Mouse (Mus musculus) left cerebral cortex, adult 11 months (tissue): Measurements from ENCODE around the gene Plcb3.
"Not testable (repeated sequence)": the region's sequence is repeated elsewhere in the genome, so short reads cannot be mapped to it uniquely, and the experiment has no call there.

Experiments used
- DNase-seq: peaks from one replicate; pipeline ENCODE4 v3.0.0; 2022; ENCODE audit warnings: low spot score

Gene Plcb3

DNA sequence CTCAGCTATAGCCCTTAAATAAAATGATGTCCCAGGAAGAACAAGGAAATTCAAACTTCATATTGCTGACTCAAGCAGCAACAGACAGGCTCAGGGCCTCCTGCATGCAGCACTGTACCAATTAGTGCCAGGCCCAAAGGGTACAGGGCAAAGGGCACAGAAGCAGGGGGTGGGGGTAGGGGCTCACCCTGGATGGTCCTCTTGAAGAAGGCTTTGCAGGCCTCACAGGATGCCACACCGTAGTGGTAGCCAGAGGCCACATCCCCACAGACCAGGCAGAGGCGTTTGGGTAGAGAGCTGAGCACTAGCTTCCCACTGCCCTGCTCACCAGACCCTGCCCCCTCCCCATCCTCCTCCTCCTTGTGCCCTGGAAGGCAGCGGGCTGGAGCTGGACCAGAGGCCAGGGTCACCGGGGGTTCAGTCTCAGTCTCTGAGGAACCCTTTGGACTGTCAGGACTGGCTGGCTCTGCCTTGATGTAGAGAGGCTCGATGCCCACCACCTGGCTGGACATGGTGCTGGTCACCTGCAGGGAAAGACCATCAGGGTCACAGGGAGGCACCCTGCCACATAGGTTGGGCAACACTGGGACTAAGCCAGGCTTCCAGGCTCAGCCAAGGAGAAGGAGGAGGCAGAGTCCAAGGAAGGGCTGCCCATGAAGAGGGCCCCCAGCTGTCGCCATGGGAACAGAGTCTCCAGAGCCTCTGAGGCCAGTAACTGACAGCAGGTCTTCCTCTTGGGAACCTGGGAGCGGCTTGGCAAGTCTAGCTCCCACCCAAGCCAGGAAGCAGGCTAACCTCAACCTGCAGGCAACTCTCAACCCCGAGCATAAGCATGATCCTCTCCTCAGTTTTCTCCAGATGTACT is 56.2 kb downstream of the Plcb3 start:
- no peak for DNase-seq

DNA sequence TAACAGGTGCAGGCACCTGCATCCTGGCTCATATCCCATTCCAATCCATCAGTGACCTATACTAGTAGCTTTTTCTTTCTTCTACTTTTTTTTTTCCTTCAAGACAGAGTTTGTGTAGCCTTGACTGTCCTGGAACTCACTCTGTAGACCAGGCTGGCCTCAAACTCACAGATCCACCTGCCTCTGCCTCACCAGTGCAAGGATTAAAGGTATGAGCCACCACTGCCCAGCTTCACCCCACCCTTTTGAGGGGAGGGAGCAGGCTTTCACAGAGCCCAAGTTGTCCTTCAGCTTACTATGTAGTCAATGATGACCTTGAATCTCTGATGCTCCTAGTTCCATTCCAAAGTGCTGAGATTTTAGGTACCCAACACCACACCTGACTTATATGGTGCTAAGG is 56.8 kb downstream of the Plcb3 start:
- no peak for DNase-seq

DNA sequence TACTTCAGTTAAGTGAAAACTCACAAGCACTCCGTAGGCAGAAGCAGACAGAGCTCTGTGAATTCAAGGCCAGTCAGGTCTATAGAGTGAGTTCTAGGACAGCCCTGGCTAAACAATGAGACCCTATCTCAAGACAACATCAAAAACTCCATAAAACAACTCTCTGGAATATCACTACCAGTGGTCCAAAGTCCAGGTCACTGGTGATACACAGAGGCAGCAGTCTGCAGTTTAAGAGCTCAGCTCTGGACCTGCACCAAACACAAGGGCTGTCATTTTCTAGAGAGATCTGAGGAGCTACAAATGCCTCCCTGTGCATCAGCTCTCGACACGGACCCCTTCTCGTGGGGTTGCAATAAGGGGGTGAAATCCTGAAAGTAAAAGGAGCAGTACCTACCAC is 57.9 kb downstream of the Plcb3 start:
- no peak for DNase-seq

DNA sequence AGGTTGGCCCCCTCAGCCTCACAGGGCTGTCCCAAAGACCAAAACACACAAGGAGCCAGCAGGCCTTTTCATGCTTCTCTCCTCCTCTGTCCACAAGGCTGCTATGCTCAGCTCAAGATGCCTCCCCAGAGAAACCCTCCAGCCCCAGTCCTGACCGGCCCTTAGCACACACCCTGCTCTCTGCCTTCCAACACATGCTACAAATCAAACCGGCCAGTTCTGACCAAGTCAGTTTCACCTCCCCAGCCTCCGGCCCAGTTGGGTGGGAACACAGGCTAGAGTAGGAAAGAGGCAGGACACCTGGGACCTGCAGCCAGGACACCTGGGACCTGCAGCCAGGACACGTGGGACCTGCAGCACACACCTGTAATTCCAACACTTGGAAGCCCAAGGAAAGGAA is 59.8 kb downstream of the Plcb3 start:
- DNase-seq, result no peak

DNA sequence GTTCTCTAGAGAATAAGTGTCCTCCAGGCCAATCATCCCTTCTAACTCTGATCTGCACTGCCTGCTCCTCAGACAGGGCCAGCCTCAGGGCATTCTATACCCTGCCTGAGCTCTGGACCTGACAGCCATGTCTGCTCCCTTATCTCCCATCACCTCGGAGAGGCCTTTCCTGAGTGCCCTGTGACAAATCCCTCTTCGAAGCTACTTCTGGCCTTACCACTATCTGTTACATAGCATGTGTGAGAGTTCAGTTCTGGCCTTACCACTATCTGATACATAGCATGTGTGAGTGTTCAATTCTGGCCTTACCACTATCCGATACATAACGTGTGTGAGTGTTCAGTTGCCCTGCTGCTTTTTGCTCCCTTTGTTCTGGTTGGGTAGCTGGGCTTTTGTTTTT is 61.0 kb downstream of the Plcb3 start:
- DNase-seq, result no peak

DNA sequence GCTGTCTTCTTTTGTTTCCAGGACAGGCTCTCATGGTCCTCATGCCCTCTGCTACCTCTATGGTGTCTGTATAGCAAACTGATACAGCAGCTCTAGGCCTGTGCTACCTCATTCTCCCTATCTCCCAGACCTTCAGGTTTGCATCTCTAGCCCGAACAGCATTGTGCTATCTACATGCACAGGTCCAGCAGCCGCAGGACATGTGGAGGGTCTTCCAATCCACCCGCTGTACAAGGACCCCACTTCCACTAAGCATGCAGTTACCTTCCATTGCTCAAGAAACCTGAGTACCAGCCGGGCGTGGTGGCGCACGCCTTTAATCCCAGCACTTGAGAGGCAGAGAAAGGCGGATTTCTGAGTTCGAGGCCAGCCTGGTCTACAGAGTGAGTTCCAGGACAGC is 61.7 kb downstream of the Plcb3 start:
- no peak for DNase-seq

DNA sequence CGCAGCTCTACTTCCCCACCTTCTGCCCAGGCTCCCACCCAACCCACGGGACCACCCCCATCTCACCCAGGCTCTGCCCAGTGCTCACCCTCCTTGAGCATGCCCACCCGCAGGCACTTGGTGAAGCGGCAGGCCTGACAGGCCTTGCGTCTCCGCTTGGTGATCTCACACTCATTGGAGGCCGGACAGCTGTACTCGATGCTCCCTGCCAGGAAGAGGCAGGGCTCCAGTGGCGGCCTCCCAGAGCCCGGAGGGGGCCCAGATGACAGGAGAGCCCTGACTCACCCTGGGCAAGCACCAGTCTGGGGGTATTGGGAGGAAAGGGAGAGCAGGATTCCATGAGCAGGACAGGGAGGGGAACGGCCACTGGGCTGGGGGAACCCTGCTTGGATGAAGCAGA is 62.3 kb downstream of the Plcb3 start:
- DNase-seq, result no peak

DNA sequence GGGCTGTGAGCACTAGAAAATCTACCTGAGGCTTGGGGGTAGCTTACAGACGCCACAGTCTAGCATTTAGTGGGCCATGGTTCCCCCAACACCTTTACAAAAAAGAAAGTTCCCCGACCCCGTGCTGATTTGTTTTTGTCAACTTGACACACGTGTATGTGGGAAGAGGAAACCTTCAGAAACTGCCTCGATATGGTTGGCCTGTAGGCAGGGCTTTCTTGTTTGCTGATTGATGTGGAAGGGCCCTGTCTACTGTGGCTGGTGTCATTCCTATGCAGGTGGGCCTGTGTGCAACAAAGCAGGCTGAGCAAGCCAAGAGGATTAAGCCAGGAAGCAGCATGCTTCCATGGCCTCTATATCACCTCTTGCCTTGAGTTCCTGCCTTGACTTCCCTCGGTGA is 63.2 kb downstream of the Plcb3 start:
- no peak for DNase-seq

DNA sequence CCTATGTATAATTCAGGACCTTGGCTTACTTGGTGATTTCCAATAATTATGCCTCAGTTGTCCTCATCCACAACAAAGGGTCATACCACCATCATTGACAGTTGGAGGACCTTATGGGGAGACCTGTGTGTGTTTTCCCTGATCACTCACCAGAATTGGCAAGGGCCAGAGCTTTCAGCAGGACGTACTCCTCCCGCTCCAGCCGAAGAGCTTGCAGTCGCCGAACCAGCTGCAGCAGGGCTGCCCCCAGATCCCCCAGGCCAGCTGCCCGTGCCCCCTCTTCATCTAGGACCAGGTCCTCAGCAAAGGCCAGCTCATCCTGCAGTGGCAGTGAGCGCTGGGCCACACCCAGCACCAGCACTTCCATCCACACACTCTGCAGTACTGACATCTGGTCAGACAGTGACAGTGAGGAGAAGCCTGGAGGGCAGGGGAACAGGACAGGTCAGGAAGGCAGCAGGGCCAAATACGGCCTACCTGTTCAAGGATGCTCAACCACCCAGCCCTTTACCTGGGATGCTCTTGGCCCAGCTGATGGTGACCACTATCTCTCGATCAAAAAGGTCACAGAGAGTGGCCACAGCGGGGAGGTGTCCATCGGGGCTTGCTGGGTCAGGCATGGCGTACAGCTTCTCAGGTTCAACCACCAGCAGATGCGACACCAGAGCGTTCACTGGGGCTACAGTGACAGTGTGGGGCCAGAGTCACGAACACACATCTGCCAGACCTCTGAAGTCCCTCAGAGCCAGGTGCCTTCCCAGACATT is 63.9 kb downstream of the Plcb3 start:
- DNase-seq, result no peak

DNA sequence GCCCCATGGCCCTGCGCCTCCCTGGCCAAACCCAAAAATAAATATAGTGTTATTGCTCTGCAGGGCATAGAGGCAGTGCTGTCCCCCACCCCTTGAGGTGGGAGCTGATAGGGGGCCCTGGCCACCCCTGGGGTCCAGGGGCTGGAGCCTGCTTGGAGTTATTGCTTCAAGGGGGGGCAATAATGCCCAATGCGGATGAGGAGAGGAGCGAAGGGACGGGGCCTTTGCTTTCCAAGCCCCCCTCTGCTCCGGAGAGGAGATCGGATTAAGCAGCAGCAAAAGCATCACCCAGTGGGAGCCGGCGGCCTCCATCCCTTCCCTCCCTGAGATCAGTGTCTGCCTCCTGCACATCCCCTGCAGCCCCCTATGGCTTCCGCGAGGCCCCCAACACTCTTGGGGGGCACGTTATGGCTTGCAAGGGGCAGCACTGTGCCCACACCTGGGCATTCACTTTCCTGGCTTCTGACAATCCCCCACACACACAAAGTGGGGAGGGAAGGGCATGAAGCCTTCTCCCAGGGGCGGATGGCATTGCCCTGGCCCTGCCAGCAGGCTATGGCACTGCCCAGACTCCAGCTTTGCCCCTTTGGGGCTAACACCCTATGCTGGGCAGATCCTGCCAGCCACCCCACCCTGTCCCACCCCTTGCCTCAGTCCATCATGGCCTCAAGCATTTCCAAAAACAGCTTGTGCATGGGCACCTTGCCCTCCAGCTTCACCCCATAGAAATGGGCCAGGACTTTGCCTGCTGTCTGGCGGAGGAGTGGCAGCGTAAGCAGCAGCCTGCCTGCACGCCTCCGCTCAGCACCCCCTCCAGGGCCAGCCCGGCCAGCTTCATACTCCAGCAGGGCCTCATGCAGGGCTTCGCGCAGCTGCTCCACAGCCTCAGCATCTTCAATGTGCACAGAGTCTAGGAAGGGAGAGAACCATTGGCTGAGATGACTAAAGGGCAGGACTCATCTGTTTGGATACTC is 64.9 kb downstream of the Plcb3 start:
- DNase-seq, result no peak

DNA sequence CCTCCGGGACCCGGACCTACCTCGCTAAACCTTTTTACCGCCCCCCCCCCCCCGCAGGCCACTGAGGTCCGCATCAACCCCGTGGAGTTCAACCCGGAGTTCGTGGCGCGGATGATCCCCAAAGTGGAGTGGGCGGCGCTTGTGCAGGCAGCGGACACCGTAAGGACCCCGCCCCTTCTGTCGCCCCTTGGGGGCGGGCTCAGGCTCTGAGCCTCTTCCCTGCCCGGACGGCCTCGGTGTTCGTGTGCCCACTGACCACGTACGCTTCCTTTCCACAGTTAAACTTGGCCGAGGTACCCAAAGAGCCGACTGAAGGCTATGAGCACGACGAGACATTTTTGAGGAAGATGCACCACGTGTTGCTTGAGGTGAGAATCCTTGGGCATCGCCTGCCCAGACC is 66.0 kb downstream of the Plcb3 start:
- DNase-seq, result not testable (repeated sequence)

DNA sequence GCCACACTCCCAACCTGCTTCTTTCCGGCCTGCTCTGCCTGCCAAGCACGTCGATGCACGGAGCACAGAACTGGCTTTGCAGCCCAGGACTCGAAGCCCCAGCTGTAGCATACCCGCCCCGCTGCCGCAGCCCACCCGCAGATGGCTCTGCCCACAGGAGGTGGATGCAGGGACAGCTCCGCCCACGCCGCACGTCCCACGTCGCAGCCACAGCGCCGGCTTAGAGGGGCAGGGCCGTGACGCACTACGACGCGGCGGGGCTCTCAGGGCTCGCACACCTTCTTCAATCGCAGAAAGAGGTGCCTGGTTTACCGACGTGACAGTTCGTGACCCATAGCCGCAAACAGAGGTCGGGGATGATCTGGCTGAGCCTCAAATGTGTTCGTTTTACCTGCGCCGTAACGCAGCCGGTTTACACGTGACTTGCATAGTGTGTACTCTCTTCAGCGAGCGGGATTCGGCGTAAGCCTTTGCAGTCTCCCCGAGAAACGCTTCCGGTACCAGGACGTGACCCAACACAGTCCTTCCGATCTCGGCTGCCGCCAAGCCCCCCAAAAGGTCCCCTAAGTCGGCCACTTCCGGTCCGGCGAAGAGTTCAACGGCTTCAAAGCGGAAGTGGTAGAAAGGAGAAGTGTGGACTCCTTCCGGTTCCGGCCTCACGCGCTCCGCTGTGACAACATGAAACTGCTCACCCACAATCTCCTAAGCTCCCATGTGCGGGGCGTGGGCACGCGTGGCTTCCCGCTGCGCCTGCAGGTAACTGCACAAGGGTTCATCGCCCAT is 66.6 kb downstream of the Plcb3 start, which contains the start of the genes Trmt112 and Prdx5:
TSS of gene Trmt112 (plus strand) at position 192 of the 783 bp plus-strand sequence.
TSS of gene Prdx5 (minus strand) at position 600 of the 783 bp plus-strand sequence.
- peak; percentile 88 for DNase-seq

DNA sequence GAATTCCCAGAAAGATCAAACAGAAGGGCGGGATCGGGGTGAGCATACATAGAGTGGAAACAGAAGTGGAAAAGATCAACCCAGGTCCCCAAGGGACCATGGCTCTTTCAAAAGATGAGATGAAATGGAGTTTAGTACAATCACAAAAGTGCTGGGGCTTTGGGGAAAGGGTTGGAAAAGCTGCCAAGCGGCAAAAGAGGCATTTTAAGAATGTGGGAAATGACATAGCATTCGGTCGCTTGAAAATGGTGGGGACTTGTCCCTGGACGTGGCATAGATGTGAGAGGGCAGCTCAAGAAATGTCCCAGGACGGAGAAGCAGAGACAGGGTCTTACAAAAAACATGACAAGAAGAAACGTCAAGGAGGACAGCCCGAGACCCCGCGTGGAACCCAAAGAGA is 67.2 kb downstream of the Plcb3 start:
- DNase-seq, result no peak

DNA sequence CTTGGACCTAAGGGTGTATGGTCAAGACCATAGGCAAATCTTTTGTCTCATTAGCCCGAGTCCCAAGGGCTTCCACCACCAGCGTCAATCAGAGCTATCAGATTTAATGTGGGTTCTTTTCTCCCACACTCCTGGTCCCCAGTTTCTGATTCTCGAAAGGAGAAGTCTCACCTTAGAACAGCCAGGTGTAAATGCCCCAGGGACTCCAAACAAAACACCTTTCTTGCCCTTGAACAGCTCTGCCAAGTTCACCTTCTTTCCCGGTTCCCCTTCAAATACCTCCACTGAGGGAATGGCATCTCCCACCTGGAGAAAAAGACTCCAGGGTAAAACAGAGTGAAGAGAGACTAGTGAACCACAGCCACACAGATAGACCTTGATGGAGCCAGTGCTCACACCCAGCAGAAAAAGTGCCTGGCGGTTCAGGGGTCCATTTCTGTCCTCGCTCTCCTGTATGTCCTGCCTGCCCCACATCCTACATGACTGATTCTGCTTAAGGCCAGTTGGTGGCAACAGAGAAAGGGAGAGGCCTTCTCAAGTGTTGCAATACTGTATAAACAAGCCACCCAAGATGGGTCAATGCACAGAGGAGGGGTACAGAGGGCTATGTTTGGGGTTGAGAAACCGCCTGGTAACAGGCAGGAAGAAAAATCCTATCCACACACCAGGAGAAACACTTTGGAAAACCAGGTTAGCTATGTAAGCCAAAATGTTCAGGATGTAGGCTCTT is 68.3 kb downstream of the Plcb3 start:
- DNase-seq, result no peak

DNA sequence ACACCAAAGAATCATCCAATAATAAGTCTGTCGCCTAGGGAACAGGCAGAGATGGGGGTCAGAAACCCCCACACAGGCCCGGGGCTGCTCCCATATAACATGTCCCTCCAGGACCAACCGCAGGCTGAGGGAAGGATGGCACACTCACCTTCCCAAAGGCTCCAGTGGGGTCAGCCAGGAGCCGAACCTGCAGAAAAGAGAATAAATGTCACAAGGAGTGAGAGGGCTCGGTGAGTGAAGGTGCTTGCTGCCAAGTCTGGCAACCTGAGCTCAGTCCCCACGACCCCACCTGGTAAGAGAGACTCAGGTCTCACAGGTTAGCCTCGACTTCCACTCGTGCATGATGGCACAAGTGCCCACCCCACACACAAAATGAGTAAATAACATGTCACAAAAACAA is 69.2 kb downstream of the Plcb3 start:
- no peak for DNase-seq

DNA sequence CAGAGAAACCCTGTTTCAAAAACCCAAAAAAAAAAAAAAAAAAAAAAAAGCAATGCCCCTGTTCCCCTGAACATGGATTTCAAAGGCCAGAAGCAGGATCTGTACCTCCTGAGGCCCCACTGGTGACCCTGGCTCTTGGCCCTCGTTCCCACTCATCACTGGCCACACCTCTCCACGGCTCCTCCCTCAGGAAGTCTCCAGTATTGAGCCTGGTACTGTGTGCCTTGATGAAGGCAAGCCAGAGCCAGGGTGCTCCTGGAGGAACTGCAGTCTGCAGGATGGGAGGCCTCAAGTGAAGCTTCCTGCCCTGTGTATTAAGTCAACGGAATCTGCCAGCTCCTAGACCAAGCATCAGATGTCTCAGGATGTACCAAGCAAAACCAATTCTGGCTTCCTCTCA is 70.1 kb downstream of the Plcb3 start:
- no peak for DNase-seq

DNA sequence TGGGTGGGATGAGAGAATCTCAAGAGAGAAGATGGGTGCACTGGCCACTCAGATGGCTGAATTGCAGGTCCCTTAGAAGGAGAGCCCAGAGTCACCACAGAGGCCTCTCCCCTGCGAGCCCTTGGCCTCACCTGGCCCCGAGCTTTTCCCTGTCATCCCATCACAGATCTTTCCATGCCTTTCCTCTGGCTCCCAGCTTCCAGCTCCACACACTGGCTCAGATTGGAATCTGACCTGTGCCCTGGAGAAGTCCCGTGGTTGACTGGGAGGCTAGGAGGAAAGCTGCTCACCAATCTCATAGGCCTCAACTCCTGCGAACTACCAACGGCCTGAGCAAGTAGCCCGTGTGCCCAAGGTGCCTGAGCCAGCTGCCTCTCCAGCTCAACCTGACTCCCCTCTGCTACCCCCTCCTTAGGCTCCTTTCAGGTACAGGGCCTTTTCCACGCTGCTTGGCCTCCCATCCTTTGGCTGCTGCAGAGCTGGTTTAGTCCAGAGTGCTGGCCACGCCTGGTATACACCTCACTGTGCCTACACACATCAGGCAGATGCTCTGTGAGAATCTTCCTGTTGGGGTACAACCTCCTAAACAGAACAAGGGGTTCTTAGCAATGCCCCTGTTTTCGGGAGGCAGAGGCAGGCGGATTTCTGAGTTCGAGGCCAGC is 70.6 kb downstream of the Plcb3 start:
- no peak for DNase-seq

DNA sequence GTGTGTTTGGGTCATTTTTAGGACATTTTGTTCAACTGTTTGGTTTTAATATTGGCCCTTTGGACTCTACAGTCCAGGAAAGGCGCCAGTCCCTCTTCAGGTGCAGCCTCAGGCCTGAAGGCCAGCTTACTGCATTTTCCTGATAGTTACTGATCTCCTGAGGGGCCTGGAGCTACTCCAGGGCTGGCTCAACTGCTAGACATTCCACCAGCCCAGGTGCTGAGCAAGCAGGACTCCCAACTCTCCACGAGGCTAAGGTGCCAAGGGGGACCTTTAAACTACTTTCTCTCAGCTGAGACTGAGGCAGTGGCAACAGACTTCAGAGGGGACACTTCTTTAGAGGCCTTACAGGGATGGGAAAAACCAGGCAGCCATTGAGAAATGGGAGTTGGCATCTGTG is 71.4 kb downstream of the Plcb3 start:
- no peak for DNase-seq

DNA sequence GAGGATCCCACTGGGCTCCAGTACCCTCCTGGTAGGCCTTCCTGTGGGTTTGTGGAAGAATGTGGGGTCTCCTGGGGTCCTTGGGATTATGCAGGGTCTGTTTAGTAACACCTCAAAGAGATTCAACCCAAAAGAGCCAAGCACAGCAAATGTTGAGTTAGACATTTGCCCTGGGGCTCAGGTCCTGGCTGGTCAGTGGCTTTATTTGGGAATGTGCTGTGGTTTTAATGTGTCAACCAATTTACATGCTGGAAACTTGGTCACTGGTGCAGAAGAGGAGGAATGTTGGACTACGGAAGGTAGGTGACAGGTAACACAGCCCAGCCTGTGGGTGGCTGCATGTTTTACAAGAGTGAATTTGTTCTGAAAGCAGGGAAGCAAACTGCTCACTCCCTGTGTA is 73.2 kb downstream of the Plcb3 start:
- no peak for DNase-seq
